Mouse (Mus musculus): ENCODE measurements at regions not wholly inside any gene's neighbourhood (a gene's known extent, or its start where the extent isn't known, plus 50 kb on each side); places are given as distances from the start of the nearest gene placed in this dataset.

- DNase-seq = no peak
Observed at GRCm38 (mm10) chr3:70384235-70384634, 376.8 kb downstream of the Otol1 start.

GRCm38 (mm10) chr3:70385961-70386360, 378.5 kb downstream of the Otol1 start:
- DNase-seq = no peak

GRCm38 (mm10) chr3:70401187-70401586, 393.8 kb downstream of the Otol1 start:
- no peak for DNase-seq

- no peak for DNase-seq
Observed at GRCm38 (mm10) chr3:70406571-70406970, 399.2 kb downstream of the Otol1 start.

GRCm38 (mm10) chr3:70418273-70418672, 410.9 kb downstream of the Otol1 start:
- no peak for DNase-seq

GRCm38 (mm10) chr3:70422016-70422415, 414.6 kb downstream of the Otol1 start:
- DNase-seq = no peak

- DNase-seq = no peak
Observed at GRCm38 (mm10) chr3:70422669-70423068, 415.3 kb downstream of the Otol1 start.

- DNase-seq = no peak
Observed at GRCm38 (mm10) chr3:70436671-70437070, 429.3 kb downstream of the Otol1 start.

GRCm38 (mm10) chr3:70457181-70457847, 449.9 kb downstream of the Otol1 start:
- no peak for DNase-seq

- DNase-seq = no peak
Observed at GRCm38 (mm10) chr3:70460811-70461210, 453.4 kb downstream of the Otol1 start.

GRCm38 (mm10) chr3:70463221-70463620, 455.8 kb downstream of the Otol1 start:
- DNase-seq = no peak

- peak; percentile 16 for DNase-seq
Observed at GRCm38 (mm10) chr3:70482521-70482920, 475.1 kb downstream of the Otol1 start.

GRCm38 (mm10) chr3:70483066-70483743, 475.8 kb downstream of the Otol1 start:
- DNase-seq = no peak

- DNase-seq = no peak
Observed at GRCm38 (mm10) chr3:70496431-70496830, 489.0 kb downstream of the Otol1 start.

- no peak for DNase-seq
Observed at GRCm38 (mm10) chr3:70500245-70500858, 492.9 kb downstream of the Otol1 start.

- DNase-seq = no peak
Observed at GRCm38 (mm10) chr3:70500991-70501961, 493.9 kb downstream of the Otol1 start.

- no peak for DNase-seq
Observed at GRCm38 (mm10) chr3:70533593-70534321, 526.3 kb downstream of the Otol1 start.

GRCm38 (mm10) chr3:70535084-70535483, 527.7 kb downstream of the Otol1 start:
- DNase-seq = no peak

GRCm38 (mm10) chr3:70543911-70544310, 536.5 kb downstream of the Otol1 start:
- no peak for DNase-seq

- no peak for DNase-seq
Observed at GRCm38 (mm10) chr3:70557821-70558220, 550.4 kb downstream of the Otol1 start.

- no peak for DNase-seq
Observed at GRCm38 (mm10) chr3:70566140-70566857, 558.9 kb downstream of the Otol1 start.

Data from adrenal gland, postnatal 25 days (tissue).